Mouse (Mus musculus) cerebellum, adult (tissue): ENCODE data around the gene Ptgir.
A peak's percentile ranks its signal among the peaks of the same experiment; 100 is the strongest.
"Not testable (repeated sequence)": the region's sequence is repeated elsewhere in the genome, so short reads cannot be mapped to it uniquely, and the experiment has no call there.

Source experiments
- ATAC-seq: cut with Nextera tagmentation; 2 replicates; pipeline ENCODE4 v1.9.2; 2017; ENCODE audit warnings: mild to moderate bottlenecking, moderate library complexity, mixed read lengths; ENCODE audit not compliant: insufficient number of reproducible peaks, low FRiP score, low TSS enrichment

The Ptgir gene

DNA sequence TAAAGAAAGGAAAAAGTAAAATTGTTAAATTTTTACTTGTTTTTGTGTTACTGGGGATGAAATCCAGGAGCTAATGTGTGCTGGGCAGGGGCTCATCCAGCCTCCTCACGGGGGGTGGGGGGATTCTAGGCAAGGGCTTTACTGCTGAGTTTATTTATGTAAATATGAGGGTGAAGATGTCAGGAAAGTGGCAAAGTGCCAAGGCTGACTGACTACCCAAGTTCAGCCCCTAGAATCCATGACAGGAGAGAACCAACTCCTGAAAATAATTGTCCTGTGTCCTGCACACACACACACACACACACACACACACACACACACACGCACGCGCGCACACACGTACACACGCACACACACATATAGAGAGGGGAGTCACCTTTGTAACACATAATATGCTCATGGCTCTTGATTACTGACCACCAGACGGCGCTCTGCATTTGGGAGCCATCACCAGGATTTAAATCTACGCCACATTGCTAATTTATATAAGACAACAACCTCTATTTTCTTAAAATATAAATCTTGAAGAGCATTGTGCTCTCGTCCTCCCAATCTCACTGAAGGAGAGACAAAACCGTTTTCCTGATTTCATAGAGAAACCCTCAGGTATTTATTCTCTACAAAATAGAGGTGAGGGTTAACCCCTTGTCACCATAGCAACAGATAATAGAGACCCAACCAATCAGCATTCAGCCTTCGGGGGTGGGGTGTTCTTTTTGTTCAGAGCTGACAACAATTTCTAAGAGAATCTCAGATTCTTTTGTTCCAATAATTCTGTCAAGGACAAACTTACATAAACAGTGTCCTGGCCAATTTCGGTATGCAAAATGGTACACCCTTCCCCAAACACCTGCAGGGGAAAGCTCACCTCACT lies 26.7 kb downstream of the Ptgir start:
- ATAC-seq, result no peak; the same call in 1 of the 2 replicates

DNA sequence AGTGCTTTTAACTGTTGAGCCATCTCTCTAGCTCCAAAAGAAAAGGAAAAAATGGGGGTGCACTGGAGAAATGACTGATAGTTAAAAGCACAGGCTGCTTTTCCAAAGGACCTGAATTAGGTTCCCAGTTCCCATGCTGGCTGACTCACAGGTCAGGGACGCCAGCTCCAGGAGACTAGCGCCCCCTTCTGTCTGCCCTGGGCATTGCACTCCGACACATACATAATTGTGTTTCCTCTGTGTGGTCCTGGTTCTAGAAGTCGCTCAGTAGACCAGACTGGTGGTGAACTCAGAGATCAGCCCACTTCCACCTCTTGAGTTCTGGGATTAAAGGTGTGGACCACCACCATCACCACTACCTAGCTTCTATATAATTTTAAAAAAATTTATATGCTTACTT lies 31.0 kb downstream of the Ptgir start:
- ATAC-seq, result no peak

DNA sequence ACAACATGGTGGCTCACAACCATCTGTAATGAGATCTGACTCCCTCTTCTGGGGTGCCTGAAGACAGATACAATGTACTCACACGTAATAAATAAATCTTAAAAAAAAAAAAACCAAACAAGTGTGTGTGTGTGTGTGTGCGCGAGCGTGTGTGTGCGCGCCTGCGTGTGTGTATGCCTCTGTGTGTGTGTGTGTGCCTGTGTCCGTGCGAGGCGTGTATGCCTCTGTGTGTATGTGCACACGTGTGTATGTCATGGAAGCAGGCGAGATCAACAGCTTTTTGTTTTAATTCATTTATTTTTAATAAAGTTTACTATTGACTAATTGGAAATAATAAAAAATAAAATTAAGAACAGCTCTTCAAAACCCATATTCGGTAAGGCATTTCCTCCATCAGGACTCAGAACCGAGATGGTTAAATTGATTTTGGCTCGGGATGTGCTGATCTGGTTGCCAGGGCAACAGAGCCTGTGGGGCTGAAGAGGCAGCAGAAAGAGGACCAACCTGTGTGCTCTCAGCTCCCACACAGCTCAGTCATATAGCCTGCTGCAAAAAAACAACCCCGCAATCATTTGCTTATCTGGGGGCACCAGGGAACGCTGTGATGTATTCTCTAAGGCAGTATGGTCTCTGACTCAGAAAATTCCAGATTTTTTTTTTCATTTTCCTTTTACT lies 32.0 kb downstream of the Ptgir start:
- ATAC-seq, result no peak; the same call in 1 of the 2 replicates

DNA sequence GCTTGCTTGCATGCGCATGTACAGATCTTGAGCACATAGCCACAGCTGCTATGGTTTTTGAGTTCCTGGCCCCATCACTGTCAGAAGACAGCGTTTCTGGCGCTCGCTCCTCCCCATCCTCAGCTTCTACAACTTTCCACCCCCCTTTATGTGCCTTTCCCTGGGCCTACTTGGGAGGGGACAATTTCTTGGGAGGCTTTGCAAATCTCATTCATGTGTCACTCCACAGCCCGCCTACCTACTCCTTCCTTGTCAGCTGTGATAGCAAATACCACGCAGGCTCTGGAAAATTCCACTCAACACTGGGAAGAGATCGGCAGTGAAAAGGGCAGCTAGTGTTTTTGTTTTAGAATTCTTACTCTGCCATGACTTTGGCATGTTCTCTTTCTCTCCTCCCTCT lies 34.0 kb downstream of the Ptgir start:
- ATAC-seq, result no peak

DNA sequence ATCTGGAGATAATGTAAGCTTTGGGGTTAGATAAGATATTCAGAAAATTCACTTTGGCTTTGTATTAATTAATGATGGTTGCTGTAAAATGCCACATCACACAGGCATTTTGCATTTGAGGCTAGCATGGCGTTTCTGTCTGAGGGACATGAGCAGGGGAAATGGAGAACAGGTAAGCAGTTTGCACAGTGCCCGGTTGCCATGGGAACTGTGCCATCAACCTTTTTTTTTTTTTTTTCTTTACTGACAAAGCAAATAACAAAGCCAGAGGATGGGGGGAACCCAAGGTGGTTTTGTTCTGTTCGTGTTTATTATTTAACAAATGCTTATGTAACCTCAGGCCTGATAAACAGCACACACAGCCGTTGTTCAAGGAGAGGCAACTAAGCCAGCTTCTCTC lies 36.6 kb downstream of the Ptgir start:
- ATAC-seq, result no peak

DNA sequence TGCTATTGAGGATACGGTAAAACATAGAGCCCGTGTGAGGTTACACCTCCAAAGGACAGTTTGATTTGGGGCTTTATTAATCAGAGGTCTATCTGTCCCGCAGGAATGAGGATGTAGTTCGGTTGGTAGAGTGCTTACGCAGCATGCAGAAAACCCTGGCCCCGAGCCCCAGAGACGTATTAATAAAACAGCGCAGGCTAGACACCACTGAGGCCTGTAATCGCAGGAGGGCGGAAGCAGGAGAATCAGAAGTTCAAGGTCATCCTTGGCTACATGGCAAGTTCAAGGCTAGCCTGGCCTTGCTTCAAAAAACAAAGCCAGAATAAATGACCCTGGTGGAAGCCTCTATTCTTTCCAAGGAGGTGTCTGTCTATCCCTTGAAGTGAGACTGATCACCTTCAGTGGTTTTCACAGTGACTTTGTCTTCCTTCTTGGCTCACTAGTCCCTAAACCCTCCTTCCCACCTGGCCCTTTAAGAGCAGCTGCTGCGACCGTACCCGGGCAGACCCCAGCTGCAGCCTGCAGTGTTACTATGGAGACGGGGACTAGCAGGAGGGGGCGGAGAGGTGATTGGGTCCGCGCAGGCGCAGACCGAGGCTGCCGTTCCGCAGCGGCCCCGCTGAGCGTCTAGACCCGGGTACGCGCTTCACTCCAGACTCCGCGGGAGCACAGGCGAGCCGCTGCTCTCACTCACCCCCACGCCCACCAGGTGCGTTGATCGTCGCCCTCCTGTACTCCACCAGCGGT lies 37.9 kb downstream of the Ptgir start, which contains the start of gene Pnmal2:
Gene Pnmal2, plus strand, starts transcription at position 622 of the 747 bp plus-strand sequence.
- ATAC-seq, result peak; percentile 78; the same call in 1 of the 2 replicates

DNA sequence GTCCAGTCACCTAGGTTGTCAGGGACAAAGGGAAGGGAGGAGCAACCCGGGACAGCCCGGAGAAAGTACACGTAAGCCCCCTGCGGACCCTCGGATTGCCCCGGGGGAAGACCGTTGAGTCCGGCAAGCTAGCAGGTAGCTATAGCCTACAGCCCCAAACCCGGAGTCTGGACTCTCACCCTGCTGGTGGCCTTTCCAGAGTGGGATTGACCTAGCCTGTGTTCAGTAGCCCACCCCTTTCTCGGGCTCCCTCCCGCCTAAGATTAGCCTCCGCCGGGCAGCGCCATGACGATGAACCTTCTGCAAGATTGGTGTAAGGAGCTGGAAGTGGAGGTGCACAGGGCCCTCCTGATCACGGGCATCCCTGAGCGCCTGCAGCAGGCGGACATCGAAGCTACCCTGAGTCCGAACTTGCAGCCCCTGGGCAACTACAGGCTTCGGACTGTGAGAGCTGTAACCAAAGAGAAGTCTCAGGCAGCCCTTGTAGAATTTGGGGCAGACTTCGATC lies 38.6 kb downstream of the Ptgir start:
- 0 out of 2 replicates have a peak, but pooled peaks have one; percentile 9 for ATAC-seq

DNA sequence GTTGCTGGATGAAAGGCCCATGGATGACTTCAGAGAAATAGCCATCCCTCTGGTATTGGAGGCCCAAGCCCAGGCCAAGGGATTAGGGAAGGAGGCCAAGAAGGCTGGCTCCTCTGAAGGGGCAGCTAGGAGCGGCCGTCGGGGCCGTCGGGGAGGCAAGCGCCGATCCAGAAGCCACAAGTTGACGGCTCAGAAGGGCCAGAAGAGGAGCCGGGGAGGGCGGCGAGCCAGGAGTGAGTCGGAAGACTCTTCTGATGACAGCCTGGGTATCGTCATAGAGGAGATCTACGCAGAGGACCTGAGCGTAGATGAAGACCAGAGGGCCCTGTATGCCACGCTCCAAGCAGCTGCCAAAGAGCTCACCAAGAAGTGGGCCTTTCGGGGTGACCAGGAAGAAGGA lies 39.1 kb downstream of the Ptgir start:
- no peak for ATAC-seq

DNA sequence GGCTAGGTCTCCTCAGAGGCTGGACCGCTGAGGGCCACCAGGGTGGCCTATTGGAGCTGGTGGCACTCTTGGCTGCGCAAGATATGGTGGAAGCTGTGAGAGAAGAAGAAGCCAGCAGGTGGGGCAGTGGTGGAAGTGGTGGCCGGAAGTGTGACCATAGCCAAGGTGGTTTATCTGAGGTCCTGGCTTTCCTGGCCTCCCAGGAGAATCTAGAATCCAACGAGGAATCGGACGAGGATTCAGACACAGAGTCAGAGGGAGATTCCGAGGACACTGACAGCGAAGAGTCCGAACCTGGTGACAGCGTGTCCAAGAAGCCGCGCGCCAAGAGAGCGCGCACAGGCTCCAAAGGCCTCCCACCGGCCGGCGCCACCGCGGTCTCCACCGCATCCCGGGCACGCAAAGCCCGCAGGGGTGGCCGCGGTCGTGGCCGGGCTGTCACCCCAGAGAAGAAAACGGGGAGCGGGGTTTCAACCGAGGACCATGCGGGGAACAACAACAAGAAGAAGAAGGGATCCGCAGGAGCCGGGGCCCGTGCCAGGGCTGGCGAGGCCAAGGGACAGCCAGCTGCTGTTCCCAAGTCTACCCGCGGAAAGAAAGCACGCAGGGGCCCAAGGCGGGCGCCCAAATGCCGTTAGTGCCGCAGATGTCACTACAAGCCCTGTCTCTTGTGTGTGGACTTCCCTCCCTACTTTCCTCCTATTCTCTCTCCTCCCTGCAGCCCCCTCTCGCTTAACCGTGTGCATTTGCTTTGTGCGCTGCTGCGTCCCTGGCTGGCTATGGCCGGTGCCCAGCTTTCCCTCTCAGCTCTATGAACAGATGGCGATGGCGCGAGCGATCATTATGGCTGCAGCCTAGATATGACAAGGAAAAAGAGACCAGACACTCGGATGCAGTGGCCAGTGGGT lies 40.4 kb downstream of the Ptgir start:
- no peak for ATAC-seq

DNA sequence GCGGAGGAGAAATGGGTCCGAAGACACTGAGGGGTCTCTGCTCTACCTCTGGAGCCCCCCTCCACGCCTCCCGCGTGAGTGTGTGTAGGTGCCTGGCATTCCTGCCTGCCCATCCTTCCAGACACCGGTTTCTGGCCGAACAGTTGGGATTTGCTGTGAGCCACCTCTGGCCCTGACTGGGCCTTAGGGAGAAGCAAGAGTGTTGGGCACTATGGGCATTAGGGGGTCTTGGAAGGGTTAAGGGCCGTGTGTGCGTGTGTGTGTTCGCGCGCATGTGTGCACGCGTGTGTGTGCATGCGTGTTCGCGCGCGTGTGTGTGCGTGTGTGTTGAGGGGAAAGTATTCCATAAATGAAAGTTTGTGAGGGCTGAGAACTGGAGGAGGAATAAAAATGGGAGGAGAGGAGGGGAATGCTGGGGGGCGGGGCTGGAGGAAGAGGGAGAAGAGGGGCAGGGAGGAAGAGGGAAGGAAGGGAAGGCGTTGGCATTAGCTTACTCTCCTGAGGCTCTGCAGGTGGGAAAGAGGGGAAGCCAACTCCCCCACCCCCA lies 41.1 kb downstream of the Ptgir start:
- ATAC-seq, result no peak

DNA sequence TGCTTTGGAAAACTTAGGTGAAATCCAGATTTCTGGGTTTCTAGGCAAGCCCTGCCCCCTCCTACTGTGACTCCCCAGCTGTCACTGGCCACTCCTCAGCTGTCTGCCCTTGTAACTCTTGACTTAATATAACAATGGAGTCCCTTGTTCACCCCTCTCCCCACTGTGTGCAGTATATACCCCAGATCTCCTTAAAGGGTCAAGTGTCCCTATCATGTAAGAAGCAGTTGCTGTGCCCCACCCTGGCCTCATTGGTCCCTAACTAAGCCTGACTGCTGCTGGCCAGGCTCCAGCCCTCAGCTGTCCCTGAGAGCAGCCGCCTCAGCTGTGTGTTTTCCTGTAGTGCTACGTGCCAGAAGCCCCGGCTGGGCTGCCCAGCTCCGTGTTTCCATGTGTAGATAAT lies 41.7 kb downstream of the Ptgir start:
- ATAC-seq, result no peak

DNA sequence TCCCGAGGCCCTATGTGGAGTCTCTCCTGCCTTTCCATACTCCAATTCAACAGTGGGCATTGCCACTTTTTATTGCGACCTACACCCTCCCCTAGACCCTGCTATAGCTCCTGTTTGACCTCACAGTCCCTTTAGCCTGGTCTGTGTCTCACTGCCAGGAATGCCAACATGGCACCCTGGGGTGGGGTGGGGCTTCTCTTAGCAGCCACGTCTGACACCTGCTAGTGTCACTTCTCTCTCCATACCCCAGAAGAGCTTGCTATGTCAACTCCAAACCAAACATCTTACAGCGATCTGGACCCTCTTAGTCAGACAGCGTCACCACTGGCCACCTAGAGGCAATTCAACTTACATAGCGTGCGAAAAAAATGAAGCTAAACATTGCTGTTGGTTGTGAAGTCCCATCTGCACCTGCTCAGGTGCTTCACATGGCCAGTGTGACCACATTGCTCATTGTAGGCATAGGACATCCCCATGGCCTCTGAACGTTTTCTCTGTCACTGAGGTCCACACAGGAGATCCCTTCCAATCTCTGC lies 42.7 kb downstream of the Ptgir start:
- ATAC-seq, result no peak

DNA sequence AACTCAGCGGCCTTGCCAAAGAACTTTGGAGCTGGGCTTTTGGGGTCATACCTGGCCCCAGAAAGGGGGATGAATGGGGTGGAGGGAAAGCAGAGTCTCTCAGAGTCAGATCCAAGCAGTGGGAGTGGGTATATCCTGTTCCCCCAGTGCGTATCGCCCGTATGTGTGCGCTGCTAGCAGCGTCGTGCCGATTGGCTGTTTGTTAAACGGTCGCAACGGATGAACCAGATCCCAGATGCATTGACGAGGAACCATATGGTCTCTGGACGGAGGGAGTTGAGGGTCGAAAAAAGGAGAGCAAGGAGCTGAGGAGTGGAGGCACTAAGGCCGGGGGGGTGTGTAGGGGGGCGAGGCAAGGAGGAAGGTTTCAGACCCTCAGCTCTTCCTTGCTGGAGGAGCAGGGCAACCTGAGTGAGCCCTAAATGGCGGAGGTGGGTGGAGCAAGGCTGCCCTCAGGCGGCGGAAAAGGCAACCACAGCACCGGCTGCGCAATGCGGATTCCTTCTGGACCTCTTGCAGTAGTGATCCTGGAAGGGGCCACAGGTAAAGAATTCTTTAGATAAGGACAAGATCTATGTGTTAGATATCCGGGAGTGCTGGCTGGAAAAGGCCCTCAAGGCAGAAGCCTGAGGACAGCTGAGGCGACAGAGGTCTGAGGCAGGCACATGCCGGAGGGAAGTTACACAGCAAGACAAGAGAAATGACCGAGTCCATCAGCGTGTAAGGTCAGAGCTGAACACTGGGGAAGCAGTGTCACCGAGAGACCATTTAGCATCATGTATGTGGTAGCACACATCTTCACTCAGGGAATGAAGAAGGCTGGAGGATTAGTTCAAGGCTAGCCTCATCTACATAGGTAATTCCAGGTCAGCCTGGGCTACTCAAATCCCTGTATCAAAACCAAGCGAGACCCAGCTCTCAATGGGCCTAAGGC lies 43.9 kb downstream of the Ptgir start:
- peak; percentile 63 for ATAC-seq

DNA sequence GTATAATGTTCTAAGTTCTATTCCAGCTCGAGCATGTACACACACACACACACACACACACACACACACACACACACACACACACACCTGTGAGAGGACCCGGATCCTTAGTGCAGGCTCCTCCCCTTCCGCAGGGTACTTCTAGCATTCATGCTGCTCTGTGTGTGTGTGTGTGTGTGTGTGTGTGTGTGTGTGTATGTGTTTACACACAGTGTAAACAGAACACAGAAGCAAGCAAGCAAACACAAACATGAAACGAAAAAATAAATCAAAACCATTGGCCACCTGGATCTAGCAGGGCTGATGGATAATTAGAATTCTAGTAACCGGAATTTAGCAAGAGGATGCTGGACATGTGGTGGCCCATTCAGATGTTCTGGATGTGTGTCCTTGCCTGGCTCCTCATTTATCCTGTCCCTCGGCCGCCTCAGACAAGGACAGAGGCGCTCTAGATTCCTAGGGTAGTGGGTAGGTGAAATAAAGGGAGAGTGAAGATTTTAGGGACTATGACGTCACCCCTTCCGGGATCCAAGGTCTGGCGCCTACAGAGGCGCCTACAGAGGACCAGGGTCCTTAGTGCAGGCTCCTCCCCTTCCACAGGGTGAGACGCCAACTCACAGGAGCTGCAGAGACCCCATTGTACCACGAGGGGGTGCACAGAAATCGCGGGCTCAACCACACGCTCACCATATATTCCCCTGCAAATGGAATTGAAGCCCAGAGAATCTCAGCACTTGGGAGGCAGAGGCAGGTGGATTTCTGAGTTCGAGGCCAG lies 44.8 kb downstream of the Ptgir start:
- peak; percentile 29; the same call in 1 of the 2 replicates for ATAC-seq

DNA sequence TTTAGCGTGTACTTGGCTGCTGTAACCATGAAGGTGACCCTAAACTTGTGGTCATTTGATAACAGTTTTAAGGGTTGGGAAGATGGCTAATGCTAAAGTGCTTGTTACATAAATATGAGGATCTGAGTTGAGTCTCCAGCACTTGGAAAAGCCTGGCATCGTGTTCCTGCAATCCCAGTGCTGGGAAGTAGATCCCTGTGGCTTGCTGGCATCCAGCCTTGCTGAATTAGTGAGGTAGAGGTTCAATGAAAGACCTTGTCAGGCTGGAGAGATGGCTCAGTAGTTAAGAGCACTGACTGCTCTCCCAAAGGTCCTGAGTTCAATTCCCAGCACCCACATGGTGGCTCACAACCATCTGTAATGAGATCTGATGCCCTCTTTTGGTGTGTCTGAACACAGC lies 47.5 kb downstream of the Ptgir start:
- ATAC-seq, result not testable (repeated sequence)

DNA sequence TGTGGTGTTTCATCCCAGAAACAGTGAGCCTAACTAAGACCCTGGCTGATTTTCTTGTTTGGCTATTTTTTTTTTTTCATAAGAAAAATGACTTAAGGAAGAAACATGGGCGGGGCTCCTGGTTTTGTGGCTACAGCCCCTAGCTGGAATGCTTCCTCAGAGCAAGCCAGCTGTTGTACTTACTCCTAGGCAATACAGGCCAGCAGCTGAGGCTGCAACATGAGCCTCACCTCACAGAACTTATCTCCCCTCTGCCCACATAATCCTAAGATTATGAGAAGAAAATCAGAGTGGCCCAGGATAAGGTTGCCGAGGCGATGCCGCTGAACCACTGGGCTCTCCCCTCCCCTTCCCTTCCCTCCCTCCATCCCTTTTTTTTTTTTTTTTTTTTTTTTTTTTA lies 49.4 kb downstream of the Ptgir start:
- ATAC-seq, result no peak
